Mouse (Mus musculus): Measurements from ENCODE around the gene Klhdc1.

Gene Klhdc1

DNA sequence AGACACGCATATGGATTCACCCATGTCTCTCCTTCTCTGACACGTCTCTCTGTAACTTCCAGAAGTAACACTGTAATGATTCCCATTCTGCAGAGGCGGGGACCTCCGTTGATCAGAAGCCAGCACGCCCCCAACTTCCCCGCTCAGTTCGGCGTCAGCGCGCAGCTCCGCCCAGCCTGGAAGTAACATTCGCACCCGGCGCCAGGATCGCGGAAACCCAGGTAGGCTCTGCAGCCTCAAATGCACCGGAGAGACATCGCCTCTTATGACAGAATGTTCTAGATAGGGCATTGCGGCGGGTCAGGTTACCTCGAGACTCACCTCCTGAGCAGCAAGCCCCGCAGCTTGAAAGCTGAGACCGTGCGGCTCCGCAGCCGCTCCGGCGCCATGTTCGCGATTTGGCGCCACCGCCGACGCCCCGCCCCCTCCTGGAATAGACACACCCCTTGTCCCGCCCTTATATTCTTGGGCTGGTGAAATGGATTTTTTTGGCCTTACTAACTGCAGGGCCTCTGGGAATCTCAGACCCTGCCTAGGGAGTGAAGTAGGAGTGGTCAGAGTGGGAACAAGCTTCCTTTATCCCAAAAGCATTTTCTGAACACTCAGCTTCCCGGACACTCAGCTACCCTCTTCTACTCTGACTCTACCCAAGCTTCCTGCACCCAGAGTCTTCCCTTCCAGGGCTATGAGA, 13.1 kb upstream of the Klhdc1 start, which contains the start of gene Pole2:
Gene Pole2, minus strand, starts transcription at position 420 of the 691 bp plus-strand sequence.
- peak; percentile 83 to 84 for DNase-seq (ENCODE audit: low spot score in 2 of 2)

DNA sequence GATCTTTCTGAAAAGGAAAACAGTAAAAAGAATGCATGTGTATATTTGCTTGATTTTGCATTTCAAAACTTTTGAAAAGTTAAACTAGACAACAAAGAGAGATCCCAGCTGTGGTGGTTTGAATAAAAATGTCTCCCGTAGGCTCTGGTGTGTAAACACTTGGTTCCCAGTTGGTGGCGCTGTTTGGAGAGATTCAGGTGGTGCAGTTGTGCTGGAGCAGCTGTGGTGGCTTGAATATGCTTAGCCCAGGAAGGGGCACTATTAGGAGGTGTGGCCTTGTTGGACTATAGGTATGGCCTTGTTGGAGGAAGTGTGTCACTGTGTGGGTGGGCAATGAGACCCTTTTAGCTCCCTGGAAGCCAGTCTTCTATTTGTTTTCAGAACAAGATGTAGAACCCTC, 11.7 kb upstream of the Klhdc1 start:
- no peak for DNase-seq (ENCODE audit: low spot score in 2 of 2)

DNA sequence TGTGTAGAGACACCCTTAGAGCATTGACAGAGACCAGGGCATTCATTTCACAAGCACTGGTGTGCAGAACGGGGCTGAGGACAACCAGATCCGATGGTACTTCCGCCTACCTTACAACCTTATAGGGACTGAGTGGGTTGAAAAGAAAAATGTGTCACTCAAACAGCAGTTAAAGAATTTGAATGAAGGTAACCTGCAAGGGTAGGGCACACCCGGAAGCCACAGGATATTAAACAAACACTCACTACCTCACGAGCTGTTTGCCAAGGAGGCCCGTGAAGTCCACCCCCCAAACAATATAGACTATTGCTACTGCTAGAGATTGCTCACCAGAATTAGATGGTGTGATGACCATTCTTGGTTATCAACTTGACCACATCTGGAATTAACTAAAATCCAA, 5.2 kb upstream of the Klhdc1 start:
- no peak for DNase-seq (ENCODE audit: low spot score in 2 of 2)

DNA sequence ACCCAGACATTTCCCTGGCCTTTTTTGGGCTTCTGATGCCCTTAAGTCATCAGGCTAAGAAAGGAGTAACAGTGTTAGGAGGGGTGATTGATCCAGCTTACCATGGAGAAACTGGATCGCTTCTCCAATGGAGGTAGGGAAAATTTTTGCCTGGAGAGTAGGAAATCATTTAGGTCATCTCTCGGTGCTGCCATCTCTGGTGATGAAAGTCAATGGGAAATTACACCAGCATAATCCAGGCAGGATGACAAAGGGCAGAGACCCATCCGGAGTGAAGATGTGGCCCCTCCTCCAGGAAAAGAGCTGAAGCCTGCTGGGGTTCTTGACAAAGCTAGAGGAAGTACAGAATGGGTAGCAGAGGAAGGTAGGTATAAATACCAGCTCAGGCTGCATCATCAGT, 2.7 kb upstream of the Klhdc1 start:
- DNase-seq (ENCODE audit: low spot score in 2 of 2), result no peak

DNA sequence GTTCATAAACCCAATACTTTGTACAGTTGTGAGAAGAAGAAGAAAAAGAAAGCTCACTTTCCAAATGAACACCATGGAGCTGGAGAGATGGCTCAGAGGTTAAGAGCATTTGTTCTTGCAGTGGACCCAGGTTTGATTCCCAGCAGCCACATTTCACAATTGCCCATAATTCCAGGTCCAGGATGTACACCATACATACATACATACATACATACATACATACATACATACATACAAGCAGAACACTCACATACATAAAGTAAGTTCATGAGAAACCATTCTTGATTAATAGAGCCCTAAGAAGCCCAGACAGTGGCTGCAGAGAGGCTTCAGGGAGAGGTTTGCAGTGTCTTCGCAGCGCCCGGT, 412 bp downstream of the Klhdc1 start:
- DNase-seq (ENCODE audit: low spot score in 2 of 2), result no peak

DNA sequence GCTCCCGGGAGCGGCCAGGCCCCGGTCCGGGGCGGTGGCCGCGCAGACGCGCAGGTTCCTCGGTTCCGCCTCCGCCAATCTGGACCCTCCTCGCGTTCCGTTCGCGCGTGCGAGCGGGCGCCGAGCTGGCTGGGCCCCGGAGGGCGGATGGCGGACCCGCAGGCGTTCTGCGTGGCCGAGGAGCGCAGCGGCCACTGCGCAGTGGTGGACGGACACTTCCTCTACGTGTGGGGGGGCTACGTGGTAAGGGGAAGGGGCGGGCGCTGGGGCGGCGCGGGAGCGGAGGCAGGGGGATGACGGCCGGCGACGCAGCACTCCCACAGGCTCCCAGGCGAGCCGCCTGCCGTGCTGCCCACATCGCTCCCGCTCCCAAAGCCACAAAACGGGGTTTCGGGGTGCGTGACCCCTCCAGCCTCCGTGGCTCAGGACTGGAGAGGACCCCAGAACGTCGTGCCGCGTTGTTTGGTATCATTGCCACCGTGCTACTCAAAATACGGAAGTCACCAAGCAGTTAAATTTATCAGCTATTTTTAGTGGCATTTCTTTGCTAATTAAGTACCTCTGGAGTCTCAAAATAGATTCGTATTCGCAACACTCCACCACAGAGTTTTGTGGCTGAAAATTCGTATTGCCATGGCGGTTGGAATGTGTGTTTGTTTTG, 925 bp downstream of the Klhdc1 start:
- peak; percentile 70 to 76 for DNase-seq (ENCODE audit: low spot score in 2 of 2)

DNA sequence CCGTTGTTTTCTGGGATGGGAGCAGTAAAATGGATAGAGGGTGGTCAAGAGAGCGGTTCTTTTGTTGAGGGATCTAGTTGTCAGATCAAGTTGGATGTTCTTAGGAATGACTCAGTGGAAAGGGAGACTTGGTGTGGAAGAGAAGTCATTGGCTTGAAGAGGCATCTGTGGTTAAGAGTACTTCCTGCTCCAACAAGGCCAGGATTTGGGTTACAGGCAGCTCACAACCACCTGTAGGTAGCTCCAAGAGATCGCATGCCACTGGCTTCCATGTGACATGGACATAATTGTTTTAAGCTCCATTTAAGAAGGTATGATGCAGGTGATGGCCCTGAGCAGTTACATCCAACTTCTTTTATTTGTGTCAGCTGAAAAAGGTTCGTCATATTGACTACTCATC, 8.8 kb downstream of the Klhdc1 start:
- DNase-seq (ENCODE audit: low spot score in 2 of 2), result no peak

DNA sequence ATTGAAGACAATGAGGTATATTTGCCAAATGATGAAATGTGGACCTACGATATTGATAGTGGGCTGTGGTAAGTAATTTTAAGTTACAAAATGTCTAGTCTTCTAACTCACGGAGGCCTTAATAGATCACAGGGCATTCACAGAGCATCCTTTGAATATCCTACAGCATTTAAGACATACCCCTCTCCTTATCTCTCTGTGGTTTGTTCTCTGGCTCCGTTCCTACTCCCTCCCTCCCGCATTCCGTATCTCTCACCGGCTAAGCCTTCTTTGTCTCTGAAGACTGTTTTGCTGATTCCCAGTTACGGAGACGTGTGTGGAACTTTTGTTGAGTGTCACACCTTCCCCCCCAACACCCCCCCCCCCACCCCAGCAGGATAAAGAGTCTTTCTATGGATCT, 9.8 kb downstream of the Klhdc1 start:
- DNase-seq (ENCODE audit: low spot score in 2 of 2), result no peak

DNA sequence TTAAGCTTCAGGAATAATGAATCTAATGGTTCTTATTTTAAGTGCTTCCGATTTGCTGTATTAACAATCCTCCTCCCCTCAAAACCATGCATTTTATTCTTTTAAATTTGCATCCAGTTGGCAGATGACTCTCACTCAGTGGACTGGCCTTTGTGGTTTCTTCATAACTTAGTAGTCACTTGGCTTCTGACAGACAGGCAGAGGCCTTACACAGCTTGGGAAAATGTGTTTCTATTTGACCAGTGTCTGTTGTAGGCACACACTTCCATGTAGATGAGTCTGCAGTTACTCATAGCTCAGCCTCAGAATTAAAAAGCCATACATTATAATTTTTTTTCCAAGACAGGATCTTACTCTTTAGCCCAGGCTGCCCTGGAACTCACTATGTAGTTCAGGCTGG, 12.8 kb downstream of the Klhdc1 start:
- DNase-seq (ENCODE audit: low spot score in 2 of 2), result no peak

DNA sequence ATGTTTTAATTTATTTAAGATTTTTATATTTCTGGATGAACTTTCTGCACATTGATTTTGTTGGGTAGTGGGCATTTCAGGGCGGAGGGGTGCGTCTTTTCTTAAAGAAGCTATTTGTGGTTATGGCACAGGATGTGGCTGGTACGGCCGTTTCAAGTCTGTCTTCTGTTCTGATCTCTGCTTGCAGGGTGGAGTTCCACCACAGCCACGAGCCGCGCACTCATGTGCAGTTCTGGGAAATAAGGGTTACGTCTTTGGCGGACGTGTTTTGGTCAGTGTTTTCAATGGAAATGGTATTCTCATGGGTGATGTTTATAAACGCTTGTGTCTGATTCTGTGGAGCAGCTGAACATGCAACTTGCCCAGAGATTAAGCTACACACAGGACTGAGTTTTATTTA, 16.9 kb downstream of the Klhdc1 start:
- DNase-seq (ENCODE audit: low spot score in 2 of 2), result no peak

DNA sequence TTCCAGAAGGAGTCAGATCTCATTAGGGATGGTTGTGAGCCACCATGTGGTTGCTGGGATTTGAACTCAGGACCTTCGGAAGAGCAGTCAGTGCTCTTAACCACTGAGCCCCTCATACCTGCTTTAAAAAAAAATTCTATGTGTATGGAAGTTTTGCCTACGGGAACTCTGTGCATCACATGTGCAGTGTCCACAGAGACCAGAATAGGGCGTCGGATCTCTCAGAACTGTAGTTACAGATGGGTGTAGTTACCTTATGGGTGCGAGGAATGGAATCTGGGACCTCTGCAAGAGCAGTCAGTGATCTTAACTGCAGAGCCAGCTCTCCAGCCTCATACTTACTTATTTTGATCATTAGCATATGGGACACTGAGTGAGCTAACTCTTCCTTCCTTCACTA, 21.3 kb downstream of the Klhdc1 start:
- DNase-seq (ENCODE audit: low spot score in 2 of 2), result no peak

DNA sequence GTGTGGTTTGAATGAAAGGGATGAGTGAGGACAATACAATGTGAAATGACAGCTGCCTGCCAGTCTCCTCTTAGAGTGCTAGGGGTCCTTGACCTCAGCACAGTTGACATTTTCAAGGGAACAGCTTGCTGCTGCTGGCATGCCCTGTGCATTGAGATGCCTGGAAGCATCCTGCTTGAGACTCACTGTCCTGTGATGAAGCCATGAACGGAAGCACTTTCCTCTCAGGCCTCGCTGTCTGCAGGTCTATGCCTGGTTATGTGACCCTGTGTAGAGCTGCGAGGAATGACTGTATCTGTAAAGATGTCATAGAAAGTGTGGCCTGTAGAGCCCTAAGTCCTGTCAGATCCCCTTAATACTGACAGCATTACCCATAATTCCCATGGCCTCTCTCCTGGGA, 24.1 kb downstream of the Klhdc1 start:
- DNase-seq (ENCODE audit: low spot score in 2 of 2), result no peak

DNA sequence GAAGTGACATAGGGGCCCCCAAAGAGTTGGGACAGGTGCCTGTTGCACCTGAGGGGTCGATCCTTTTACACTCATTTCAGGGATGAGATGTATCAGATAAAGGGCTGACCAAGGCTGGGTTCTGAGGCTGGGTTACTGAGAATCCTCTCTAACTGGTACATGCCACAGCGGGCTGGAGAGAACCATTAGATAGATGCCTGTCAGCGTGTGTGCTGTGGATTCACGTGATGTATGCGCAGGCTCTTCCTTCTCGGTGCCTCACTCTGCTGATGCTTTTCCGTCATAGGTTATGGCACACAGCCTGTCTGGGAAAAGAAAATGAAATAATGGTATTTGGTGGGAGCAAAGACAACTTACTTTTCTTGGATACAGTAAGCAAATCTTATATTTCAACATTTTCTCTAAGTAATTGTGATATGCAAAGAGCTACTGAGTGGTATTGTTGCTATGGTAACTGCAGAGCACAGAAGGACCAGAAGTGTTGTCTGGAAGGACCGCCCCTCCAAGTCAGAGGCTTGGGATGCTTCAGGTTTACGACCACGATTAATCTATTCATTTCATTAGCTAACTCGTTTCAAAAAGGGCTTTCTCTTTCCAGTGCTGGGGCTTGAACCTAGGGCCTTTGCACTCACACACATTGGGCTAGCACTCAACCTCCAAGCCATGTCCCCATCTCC, 27.1 kb downstream of the Klhdc1 start:
- peak in 1 of 2 experiments; percentile 7 for DNase-seq (ENCODE audit: low spot score in 2 of 2)

DNA sequence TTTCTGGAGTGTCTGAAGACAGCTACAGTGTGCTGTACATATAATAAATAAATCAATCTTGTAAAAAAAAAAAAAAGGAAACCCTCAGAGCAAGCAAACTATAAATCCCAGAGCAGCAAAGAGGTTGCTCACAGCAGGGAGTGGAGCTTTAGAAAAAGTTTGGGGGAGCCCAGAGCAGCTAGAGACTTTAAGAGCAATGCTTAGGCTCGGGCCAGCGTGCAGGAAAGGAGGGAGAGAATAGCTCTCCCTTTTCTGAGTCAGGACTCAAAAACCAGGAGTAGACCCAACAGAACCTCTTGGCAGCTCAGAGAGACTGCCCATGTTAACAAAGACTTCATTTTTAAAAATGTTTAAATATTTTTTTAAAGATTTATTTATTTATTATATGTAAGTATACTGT, 28.0 kb downstream of the Klhdc1 start:
- no peak for DNase-seq (ENCODE audit: low spot score in 2 of 2)

DNA sequence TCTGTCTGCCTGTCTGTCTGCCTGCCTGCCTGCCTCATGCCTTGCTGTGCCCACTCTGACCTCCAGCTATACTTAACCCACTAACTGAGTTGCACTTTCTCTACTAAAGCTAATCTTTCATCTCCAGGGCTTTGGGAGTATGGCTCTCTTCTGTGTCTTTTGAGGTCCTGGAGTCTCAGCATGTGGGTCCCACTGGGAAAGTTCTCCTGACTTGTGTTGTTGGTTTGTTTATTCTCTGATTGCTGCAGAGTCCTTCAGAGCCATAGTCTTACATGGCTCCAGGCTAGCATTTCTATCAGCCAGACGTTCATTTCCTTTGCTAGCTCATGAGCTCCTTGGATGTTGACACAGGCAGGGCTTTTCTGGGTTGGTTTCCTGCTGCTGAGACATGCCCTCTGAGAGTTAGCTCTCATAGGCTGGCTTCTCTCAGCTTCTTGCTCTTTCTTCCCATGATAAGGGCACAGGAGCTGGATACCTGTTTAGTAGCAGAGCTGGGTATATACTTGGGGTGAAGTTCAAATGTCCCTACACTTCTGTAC, 39.0 kb downstream of the Klhdc1 start:
- no peak for DNase-seq (ENCODE audit: low spot score in 2 of 2)

DNA sequence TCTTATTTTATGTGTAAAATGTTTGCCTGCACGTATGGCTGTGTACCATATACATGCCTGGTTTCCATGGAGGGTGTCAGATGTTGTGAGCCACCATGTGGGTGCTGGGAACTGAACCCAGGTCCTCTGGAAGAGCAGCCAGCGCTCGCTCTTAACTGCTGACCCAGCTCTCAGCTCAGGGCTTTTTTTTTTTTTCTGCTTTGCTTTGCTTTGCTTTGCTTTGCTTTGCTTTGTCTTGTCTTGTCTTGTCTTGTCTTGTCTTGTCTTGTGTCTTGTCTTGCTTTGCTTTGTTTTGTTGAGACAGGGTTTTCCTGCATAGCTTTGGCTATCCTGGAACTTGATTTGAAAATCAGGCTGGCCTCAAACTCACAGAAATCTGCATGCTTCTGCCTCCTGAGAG, 39.9 kb downstream of the Klhdc1 start:
- no peak for DNase-seq (ENCODE audit: low spot score in 2 of 2)

DNA sequence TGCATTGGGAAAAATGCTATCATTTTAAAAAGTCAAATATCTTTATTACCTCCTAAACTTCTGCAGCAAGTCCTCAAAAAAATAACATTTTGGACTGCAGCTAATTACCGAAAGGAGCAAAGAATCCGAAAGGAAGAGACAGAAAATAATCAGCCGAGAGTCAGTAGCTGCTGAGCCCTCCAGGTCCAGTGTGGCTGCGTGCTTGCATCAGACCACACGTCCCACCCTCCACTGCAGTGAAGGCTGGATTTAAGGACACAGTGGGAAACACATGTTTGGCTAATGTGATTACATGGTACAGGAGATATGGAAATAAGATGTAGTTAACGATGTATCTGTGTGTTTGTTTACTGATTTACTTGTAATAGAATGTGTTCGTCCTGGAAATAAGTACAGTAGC, 42.2 kb downstream of the Klhdc1 start:
- DNase-seq (ENCODE audit: low spot score in 2 of 2), result no peak

DNA sequence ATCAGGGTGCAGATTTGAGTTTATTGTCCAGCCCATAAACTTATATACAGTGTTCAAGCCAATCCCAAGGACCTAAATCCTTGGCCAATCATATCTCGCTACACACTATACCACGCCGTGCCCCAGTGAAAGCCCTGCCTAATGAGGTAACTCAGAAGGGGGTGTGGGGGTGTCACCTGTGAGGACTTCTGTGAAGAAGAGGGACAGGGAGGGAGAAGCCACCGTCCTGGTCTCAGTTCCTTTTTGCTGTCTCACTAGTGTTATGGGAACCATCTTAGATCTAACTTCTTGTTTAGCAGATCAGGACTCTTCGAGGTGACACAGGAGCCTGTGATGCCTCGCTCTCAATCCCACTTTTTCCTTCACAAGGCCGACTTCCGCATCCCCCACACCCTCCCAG, 46.6 kb downstream of the Klhdc1 start:
- no peak for DNase-seq (ENCODE audit: low spot score in 2 of 2)

DNA sequence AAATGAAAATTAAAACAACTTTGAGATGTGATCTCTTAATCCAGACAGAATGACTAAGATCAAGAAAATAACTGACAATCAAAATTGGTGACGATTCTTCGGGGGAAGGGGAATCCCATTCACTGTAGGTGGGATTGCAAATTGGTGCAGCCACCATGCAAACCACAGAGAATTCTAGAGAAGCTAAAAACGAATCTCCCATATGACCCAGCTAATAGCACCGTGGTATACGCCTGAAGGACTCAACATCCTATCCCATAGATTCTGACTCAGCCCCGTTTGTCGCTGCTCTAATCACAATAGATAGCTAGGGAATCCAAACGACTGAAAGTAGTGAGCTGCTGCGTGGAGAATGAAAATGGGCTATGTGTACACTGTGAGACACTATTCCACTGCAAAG, 47.7 kb downstream of the Klhdc1 start:
- DNase-seq (ENCODE audit: low spot score in 2 of 2), result no peak

DNA sequence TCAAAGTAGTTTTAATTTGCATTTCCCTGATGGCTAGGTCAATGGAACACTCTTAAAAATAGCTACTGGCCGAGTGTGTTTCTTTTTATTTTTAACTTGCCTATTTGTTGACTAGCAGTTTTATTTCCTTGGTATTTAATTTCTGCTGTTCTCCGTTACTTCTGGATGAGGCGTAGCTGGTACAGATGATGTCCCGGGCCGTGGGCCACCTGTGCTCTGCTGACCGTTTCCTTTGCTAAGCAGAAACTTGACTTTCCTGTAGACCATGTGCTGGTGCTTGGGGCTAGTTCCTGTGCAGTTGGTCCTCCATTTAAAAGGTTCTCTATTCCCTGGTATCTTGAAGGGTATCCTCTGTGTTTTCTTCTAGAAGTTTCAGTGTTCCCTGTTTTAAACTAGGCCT, 51.4 kb downstream of the Klhdc1 start:
- no peak for DNase-seq (ENCODE audit: low spot score in 2 of 2)

DNA sequence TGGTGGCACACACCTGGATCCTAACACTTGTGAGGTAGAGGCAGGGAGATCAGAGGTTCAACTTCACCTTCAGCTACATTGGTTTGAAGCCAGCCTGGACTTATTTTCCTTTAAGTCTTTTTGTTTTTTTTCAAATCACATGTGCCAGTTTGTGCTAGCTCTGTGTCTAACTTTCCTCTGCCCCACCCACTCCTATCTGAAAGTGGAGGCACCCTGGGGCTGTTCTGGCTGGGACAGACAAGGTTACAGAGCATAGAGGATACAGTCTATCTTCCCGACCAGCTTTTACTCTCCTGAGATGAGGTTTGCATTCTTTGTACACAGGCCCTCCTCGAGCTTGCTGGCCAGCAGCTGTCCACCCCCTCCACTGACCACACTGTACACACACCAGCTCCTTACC, 52.8 kb downstream of the Klhdc1 start:
- no peak for DNase-seq (ENCODE audit: low spot score in 2 of 2)

DNA sequence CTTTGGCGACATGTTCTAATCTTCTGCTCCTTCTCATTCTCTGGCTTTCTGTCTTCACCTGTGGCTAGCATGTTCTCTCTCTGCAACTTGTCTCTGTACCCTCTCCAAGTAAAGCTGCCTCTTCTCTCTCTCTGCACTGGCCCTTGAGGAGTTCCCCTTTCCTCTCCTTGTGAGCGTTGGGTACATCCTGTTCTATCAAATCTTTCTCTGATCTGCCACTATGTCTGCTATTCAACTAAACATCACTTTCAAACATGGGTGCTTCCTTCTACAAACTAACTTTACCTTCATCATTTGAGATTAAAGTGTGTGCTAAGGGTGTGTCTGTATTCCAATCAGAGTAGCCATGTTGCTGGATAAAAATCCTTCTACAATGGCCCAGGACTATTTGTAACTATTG, 54.0 kb downstream of the Klhdc1 start:
- no peak for DNase-seq (ENCODE audit: low spot score in 2 of 2)

DNA sequence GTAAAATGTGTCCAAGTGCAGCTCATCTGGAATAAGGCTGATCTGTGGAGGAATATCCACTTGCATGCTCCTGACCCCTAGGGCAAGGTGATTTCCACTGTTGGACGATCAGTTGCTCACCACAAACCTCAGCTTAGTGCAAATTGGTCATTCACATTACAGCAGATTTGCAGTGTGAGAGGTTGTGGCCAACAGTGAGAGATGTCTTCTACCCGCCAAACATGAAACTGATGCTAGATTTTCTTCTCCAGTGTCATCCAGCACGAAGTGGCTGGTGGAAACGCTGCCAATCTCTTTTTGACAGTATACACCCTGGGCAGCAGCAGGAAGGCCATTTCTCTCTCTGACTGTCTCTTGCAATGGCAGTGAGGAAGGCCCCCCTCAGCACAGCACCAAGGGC, 54.7 kb downstream of the Klhdc1 start:
- no peak for DNase-seq (ENCODE audit: low spot score in 2 of 2)
